Mouse (Mus musculus): Measurements from ENCODE around the gene Tns4. TPM values are rescaled to one million over a fixed set of nuclear protein-coding genes. Genes with fewer than 3 reads are reported as not detected.

Gene Tns4
- total and polyA plus RNA-seq, 2 experiments from 2014 or later = 0.17 to 0.38 TPM

DNA sequence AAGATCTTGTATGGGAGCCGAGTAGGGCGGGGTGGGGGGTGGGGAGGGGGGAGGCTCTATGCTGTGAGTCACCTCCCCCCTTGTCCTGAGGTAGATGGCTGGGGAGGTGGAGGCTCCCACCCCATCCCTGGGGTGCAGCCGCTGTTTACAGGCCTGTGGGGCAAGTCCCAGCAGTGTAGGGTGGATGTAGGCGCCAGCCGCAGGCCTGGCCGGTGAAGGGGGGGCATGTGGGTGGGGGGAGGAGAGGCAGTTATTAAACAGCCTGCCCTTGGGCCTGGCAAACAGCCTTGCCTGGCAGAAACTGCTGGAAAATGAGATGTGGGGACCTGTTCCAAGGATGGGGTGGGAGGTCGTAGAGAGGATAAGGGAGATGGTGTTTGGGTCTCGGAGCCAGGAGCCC, 7.0 kb downstream of the Tns4 start:
- ATAC-seq (ENCODE audit: low FRiP score) = no peak
- H3K4me3 ChIP-seq (ENCODE audit: low read depth, low read length) = no peak overlapping the region
- no peaks in the 10 kb centered on the region for H3K9me3 ChIP-seq (ENCODE audit: low read length)
- no peak for DNase-seq (ENCODE audit: low spot score)
- H3K36me3 ChIP-seq (ENCODE audit: insufficient read depth, low read length) = no peaks in the 10 kb centered on the region
- H3K4me2 ChIP-seq (ENCODE audit: low read depth, low read length, poor library complexity, severe bottlenecking) = no peak overlapping the region
- H3K4me1 ChIP-seq (ENCODE audit: insufficient read depth, low read length) = no peaks in the 10 kb centered on the region
- WGBS = 69% methylated on average over 8 of the region's 8 CpGs
- no peak for TF ChIP-seq CTCF (IDR thresholded peaks at IDR 0.05)
- H3K9ac ChIP-seq (replicated peaks; ENCODE audit: low read length, poor library complexity, severe bottlenecking) = no peak overlapping the region
- H3K27me3 ChIP-seq (ENCODE audit: insufficient read depth, low read length) = no peaks in the 10 kb centered on the region
- no peak overlapping the region for H3K27ac ChIP-seq (ENCODE audit: low read depth, low read length)

DNA sequence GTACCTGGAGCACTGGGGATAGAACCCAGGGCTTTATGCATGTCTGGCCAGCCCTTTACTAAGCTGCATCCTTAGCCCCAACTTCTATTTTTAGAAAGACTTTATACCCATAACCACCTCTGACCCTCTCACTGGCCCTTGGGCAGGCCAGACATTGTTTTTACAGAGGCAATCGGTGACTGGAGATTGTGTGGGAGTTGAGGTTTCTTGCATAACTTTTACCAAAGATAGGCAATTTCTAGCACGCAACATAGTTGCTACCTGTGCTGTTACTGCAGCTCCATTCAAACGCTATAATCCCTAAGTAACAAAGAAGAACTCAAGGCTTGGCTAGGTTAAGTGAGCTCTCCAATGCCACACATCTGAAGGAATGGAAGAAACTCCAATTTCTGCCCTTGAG, 7.5 kb downstream of the Tns4 start:
- Histone ChIP-seq H3K4me2 (ENCODE audit: low read depth, low read length, poor library complexity, severe bottlenecking) (no peak overlapping the region), H3K9ac (replicated peaks; ENCODE audit: low read length, poor library complexity, severe bottlenecking) (no peak overlapping the region), H3K9me3 (ENCODE audit: low read length) (no peaks in the 10 kb centered on the region), H3K4me3 (ENCODE audit: low read depth, low read length) (no peak overlapping the region), H3K27me3 (ENCODE audit: insufficient read depth, low read length) (no peaks in the 10 kb centered on the region), H3K36me3 (ENCODE audit: insufficient read depth, low read length) (no peaks in the 10 kb centered on the region), H3K4me1 (ENCODE audit: insufficient read depth, low read length) (no peaks in the 10 kb centered on the region), H3K27ac (ENCODE audit: low read depth, low read length) (no peak overlapping the region)
- no peak for TF ChIP-seq CTCF (IDR thresholded peaks at IDR 0.05)
- WGBS = 78% methylated on average over 3 of the region's 3 CpGs
- no peak for DNase-seq (ENCODE audit: low spot score)
- ATAC-seq (ENCODE audit: low FRiP score) = no peak

DNA sequence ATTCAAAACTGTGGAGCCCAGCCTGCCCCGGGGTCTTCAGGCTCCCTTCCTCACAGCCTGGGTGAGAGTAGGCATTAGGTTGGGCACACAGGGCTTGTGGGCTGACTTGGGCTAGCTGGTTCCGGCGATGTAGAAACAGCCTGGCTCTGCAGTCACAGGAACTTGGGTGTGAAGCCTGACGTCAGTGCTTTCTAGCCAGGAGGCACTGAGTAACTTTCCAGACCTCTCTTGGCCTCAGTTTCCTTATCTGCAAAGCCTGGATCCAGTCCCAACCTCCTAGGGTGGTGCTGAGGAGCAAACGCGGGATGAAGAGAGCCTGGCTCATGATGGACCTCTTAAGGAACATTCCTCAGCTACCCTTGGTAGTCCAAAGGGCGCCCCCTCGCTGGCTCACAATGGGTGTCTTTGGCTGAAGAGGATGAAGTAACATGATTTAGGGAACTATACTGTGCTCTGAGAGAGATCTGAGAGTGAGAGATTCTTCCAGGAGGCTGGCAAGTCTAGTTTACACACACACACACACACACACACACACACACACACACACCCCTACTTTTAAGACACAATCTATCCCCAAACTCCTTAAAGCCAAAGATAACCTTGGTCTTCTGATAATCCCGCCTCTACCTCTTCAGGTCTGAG, 8.1 kb downstream of the Tns4 start:
- no peak overlapping the region for H3K27ac ChIP-seq (ENCODE audit: low read depth, low read length)
- 89% methylated on average over 9 of the region's 9 CpGs for WGBS
- H3K9ac ChIP-seq (replicated peaks; ENCODE audit: low read length, poor library complexity, severe bottlenecking) = no peak overlapping the region
- H3K9me3 ChIP-seq (ENCODE audit: low read length) = no peaks in the 10 kb centered on the region
- no peaks in the 10 kb centered on the region for H3K4me1 ChIP-seq (ENCODE audit: insufficient read depth, low read length)
- no peaks in the 10 kb centered on the region for H3K36me3 ChIP-seq (ENCODE audit: insufficient read depth, low read length)
- H3K4me3 ChIP-seq (ENCODE audit: low read depth, low read length) = no peak overlapping the region
- ATAC-seq (ENCODE audit: low FRiP score) (no peak), DNase-seq (ENCODE audit: low spot score) (no peak)
- no peak overlapping the region for H3K4me2 ChIP-seq (ENCODE audit: low read depth, low read length, poor library complexity, severe bottlenecking)
- H3K27me3 ChIP-seq (ENCODE audit: insufficient read depth, low read length) = no peaks in the 10 kb centered on the region
- no peak for TF ChIP-seq CTCF (IDR thresholded peaks at IDR 0.05)

DNA sequence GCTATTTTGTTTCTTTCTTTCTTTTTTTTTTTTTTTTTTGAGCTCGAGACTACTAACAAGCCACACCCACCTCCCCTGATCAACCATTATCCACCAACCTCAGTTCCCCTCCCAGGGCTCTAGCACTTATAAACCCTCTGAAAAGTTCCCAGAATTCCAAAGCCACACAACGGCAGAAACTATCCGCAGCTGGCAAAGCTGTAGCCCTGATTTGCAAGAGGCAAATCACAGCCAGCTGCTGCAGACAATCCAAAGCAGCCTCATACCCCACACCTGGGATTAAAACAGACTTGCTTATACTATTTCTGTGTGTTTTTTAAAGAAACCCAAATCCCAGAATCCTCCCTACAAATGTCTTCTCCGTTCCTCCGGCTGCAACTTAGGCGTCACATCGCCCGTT, 11.2 kb downstream of the Tns4 start:
- no peaks in the 10 kb centered on the region for H3K9me3 ChIP-seq (ENCODE audit: low read length)
- no peak overlapping the region for H3K27ac ChIP-seq (ENCODE audit: low read depth, low read length)
- no peak overlapping the region for H3K4me2 ChIP-seq (ENCODE audit: low read depth, low read length, poor library complexity, severe bottlenecking)
- H3K4me3 ChIP-seq (ENCODE audit: low read depth, low read length) = no peak overlapping the region
- no peak overlapping the region for H3K9ac ChIP-seq (replicated peaks; ENCODE audit: low read length, poor library complexity, severe bottlenecking)
- DNase-seq (ENCODE audit: low spot score) (no peak), ATAC-seq (ENCODE audit: low FRiP score) (no peak)
- 90% methylated on average over 8 of the region's 8 CpGs for WGBS
- H3K36me3 ChIP-seq (ENCODE audit: insufficient read depth, low read length) = no peaks in the 10 kb centered on the region
- H3K27me3 ChIP-seq (ENCODE audit: insufficient read depth, low read length) = no peaks in the 10 kb centered on the region
- H3K4me1 ChIP-seq (ENCODE audit: insufficient read depth, low read length) = no peaks in the 10 kb centered on the region
- no peak for TF ChIP-seq CTCF (IDR thresholded peaks at IDR 0.05)

DNA sequence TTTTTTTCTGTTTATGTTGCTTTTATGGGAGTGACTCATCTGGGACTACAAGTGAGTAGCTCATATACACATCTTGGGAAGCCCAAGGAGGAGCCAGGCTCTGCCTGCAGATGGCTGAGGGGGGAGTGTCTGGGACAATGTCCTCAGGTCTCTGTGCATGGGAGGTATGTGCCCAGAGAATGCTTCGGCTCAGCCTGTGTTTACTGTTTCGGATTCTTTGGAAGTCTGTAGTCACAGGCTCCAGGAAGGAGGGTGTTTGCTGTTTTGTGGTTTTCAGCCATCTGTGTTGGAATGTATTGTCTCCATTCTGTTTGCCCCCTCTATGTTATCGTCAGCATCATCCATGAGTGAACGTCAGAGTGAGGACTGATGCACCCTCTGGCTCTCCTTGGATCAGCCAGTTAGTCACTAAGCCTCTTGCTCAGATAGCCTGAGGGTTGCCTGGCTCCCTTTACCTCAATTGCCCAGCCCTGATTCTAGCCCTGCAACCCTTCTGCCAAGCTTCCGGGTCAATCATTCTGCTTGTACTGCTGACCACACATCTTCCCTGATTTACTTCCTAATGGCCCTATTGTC, 12.3 kb downstream of the Tns4 start:
- no peaks in the 10 kb centered on the region for H3K9me3 ChIP-seq (ENCODE audit: low read length)
- DNase-seq (ENCODE audit: low spot score) = no peak
- H3K4me1 ChIP-seq (ENCODE audit: insufficient read depth, low read length) = no peaks in the 10 kb centered on the region
- no peak for TF ChIP-seq CTCF (IDR thresholded peaks at IDR 0.05)
- H3K9ac ChIP-seq (replicated peaks; ENCODE audit: low read length, poor library complexity, severe bottlenecking) = no peak overlapping the region
- H3K4me2 ChIP-seq (ENCODE audit: low read depth, low read length, poor library complexity, severe bottlenecking) = no peak overlapping the region
- ATAC-seq (ENCODE audit: low FRiP score) = no peak
- H3K4me3 ChIP-seq (ENCODE audit: low read depth, low read length) = no peak overlapping the region
- 85% methylated on average over 5 of the region's 5 CpGs for WGBS
- no peaks in the 10 kb centered on the region for H3K36me3 ChIP-seq (ENCODE audit: insufficient read depth, low read length)
- H3K27ac ChIP-seq (ENCODE audit: low read depth, low read length) = no peak overlapping the region
- H3K27me3 ChIP-seq (ENCODE audit: insufficient read depth, low read length) = no peaks in the 10 kb centered on the region

DNA sequence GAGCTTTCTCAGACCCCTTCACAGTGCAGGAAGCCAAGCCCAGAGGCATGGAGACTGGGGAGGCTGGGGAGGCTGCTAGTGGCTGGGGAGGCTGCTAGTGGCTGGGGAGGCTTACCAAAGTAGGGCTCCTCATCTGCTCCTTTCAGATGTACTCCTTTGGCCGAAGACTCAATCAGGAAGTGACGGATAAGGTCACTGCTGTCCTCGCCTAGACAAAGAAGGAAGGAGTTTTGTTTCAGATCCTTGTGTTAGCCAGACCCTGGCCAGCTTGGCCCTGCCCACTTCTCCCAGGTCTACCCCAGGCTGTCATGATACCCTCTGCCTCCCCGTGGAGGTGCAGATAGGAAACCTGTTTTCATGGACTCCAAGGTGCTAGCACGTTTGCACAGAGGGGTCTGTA, 15.3 kb downstream of the Tns4 start:
- ATAC-seq (ENCODE audit: low FRiP score) (no peak), DNase-seq (ENCODE audit: low spot score) (no peak)
- Histone ChIP-seq H3K27me3 (ENCODE audit: insufficient read depth, low read length) (no peaks in the 10 kb centered on the region), H3K4me2 (ENCODE audit: low read depth, low read length, poor library complexity, severe bottlenecking) (no peak overlapping the region), H3K9ac (replicated peaks; ENCODE audit: low read length, poor library complexity, severe bottlenecking) (no peak overlapping the region), H3K4me1 (ENCODE audit: insufficient read depth, low read length) (no peaks in the 10 kb centered on the region), H3K36me3 (ENCODE audit: insufficient read depth, low read length) (no peaks in the 10 kb centered on the region), H3K27ac (ENCODE audit: low read depth, low read length) (no peak overlapping the region), H3K4me3 (ENCODE audit: low read depth, low read length) (no peak overlapping the region), H3K9me3 (ENCODE audit: low read length) (no peaks in the 10 kb centered on the region)
- 63% methylated on average over 5 of the region's 5 CpGs for WGBS
- no peak for TF ChIP-seq CTCF (IDR thresholded peaks at IDR 0.05)

Data from midbrain, postnatal 0 days (tissue).